Mouse (Mus musculus): ENCODE data around the gene Sox5.

Sox5 gene

DNA sequence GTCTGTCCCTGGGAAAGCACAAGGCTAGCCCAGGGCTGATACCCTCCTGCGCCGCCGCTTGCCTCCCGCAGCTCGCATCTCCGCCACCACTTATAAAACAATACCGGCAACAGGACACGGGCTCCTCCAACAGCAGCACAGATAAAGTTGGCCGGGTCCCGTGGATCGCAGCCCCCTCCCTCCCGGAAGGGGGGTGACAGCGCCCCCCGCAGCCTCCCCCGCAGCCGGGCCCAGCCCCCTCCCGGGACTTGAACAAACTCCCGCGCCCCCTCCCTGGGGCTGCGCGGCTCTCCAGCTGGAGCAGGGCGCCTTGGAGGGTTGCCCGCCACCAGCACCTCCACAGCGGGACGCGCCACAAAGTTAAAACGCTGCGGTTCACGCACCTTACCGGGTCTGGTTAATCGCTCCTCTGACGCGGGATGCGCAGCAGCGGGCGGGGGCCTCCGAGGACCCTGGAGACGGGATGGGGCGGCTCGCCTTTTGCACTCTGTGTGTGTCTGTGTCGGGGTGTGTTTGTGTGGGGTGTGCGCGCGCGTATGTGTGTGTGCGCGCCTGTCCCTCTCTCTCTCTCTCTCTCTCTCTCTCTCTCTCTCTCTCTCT is at the start of gene Sox5:
Gene Sox5 (minus strand): TSS at position 547 of the 600 bp plus-strand sequence.
- peak; percentile 43 for DNase-seq (ENCODE audit: low read depth, low spot score)

DNA sequence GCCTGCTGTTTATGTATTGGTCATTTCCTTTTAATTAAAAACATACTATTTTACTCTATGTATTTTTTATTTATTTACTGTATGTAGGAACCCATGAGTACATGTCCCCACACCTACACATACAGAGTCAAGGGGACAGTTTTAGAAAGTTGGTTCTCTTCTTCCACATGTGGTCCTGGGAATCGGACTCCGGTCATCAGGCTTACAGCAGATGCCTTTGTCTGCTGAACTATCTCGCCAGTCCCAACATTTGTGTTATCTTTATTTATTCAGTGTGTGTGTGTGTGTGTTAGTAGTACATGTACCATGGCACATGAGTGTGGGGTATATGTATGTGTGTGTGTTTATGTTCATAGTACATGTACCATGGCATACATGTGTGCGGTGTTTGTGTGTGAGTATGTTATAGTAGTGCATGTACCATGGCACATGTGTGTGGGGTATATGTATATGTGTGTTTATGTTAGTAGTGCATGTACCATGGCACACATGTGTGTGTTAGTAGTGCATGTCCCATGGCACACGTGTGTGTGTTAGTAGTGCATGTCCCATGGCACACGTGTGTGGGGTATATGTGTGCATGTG is 43.3 kb upstream of the Sox5 start:
- DNase-seq (ENCODE audit: low read depth, low spot score), result no peak

DNA sequence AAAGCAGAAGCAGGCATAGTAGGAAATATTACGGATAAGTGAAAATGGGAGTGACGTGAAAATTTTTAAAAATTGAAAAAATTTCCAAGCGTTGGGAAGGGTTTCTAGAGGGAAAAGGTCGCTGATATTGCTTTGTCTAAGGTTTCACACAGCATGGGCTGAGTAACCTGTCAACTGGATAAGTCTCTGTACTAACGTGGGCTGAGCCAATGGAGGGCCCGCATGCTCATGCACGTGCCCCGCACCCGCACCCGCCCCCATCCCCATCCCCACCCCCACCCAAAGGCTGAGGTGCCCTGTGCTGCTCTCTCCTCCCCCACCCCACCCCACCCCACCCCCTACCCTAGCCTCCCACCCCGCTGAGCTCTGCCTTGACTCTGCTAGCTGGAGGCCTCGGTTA is 42.4 kb upstream of the Sox5 start:
- DNase-seq (ENCODE audit: low read depth, low spot score), result no peak

DNA sequence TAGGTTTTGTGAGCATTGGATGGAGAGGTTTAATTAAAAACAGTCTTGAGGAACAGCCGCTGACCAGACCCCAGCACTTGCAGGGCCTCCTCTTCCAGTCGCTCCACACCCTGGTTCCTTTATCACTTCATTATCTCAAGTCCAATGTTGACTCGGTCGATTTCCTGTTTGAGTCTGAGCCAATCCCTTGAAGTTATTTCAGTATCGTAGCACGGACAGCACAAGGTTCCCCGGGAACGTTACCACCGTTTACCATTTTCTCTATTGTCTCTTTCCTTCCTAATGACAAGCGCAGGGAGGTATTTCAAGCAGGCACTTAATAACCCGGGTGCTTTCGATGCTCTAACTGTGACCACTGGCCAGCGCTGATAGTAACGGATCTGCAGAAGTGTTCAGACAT is 40.8 kb upstream of the Sox5 start:
- DNase-seq (ENCODE audit: low read depth, low spot score), result no peak

DNA sequence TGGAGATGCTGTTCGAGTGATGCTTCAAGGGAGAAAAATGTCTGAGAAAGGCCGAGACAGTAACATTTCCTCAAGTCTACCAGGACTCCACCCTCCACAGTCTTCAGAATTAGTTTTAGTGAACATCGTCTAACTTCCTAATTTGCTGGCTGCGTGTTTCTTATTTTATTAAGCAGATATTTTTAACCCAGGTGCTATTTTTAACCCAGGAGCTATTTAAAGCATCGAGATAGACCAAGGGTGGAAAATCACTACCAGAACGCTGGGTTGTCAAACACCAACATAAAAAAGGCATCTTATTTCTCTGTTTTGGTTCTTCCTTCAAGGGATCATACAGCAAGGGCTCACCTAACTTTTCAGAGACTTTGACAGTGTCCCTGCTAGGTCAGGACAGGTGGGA is 39.2 kb upstream of the Sox5 start:
- DNase-seq (ENCODE audit: low read depth, low spot score), result no peak

DNA sequence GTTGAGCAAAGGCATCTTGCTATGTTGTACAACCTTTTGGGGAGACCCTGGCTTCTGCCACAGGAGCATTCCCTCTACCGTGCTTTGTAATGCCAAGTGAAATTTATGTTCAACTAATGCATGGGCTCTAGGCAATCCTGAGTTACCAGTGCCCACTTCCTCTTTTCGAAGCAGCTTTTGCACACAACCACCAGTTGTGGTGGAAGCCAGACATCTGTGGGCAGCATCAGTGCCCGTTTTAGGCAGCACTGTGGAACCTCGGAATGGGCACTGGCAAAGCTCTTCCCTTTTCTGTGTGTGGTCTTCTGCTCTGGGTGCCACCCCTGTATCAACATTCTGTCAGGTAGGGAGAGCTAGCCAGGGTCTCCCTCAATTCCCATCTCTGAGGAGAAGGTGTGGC is 36.2 kb upstream of the Sox5 start:
- DNase-seq (ENCODE audit: low read depth, low spot score), result peak; percentile 27

DNA sequence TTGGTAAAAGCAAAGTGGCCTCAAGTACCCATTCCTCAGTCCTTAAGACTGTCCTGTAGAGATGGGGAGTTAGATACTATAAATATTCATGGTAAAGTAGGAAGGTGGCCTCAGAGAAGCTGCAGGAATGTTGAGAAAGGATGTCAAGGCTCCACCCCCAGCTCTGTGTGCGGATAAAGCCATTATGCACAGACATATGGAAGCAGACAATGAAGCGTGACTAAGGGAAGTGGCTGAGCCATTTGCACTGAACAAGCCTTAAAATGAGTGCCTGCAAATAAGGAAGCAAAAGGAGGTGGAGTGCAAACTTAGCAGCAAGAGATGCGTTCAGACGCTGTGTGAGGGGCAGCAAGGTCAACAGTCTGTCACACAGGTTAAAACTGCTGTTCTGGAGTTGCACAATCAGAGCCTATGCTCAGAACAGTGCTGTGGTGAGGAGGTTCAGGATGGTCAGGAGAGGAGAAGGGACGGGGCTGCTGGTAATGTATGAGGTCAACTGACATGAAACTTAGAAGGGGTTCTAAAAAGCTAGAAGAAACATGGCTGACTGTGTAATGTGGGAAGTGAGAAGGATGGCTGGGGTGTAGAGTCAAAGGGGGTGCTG is 35.7 kb upstream of the Sox5 start:
- peak; percentile 48 for DNase-seq (ENCODE audit: low read depth, low spot score)

DNA sequence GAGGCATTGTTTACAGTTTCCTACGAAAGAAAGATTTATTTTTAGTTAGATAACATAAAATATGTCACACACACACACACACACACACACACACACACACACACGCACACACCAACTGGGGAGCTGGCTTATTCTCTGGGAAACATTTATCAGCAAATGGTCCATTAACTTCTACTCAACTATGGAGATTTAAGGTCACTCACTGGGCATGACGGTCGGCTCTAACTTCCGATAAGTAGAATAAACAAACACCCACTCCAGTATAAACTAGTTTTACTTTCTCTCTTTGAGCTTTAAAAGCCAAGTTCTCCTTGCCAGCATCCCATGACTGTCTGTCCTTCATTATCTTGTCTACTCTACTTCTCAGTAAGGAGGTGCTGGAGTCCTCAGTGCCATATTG is 33.8 kb upstream of the Sox5 start:
- no peak for DNase-seq (ENCODE audit: low read depth, low spot score)

DNA sequence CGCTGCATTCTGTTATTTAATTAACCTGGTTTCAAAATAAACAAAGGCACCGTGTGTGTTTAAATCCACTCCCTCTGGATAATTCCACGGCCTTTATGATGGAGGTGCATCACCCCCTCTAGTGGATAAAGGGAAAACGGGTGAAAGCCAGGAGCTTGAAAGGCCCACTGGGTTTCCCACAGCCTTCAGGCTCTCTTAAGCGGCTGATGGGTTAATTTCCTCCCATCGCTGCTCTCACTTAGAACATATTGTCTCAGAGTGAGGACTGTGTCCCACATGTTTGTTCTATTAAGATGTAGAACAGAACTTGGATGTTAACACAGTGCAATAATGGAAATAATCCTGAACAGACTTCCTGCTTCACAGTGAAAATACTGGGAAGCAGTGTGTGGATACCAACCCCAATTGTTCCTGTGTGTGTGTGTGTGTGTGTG is 33.2 kb upstream of the Sox5 start:
- peak; percentile 77 for DNase-seq (ENCODE audit: low read depth, low spot score)

DNA sequence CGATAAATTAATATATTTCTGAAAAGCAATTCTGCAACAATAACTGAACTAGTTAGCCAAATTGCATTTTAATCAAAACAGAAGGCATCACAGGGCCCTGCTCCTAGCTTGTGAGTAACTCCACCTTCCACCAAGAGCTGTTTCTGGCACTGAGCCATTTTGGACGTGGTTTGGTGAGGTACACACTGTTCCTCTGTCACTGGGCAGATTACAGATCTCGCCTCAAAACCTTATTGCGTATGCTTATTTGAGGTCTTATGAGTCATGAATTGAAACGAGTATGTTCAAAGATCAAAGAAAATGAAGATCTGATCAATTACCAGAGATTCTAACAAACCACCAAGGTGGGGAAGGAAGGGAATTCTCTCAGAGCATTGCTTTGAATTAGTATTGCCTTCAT is 22.5 kb upstream of the Sox5 start:
- DNase-seq (ENCODE audit: low read depth, low spot score), result no peak

DNA sequence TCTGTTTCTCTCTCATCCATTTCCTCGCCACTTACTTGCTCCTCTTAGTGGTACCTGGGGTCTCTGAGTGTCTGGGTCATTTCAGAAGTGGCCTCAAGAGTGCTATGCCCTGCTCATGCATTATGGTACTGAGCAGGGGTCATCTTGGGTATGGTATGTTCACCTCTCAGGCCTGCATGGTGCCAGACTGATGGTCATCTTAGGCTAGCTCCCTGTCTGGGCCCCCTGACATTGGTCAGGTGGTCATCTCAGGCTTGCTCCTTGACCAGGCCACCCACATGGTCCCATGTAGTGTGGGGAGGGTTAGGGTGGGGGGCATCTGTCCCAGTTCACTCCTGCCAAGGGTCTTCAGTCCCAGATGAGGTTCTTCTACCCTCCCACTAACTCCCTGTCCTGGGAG is 21.3 kb upstream of the Sox5 start:
- no peak for DNase-seq (ENCODE audit: low read depth, low spot score)

DNA sequence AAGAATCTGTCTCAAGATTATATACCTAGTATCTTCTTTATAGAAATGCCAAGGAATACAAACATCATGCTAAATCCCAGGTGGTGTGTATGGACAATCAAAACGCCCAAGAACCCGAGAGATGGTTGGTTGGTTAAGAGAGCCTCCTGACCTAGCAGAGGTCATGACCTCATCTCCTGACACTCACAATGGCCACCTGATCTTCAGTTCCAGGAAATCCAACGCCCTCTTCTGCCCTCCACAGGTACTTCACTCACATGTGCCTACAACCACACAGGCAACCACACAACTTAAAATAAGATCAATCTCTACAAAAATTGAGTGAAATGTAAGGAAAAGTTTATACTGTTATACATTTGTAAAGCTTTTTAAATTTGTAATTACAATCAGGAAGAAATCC is 12.6 kb upstream of the Sox5 start:
- no peak for DNase-seq (ENCODE audit: low read depth, low spot score)

DNA sequence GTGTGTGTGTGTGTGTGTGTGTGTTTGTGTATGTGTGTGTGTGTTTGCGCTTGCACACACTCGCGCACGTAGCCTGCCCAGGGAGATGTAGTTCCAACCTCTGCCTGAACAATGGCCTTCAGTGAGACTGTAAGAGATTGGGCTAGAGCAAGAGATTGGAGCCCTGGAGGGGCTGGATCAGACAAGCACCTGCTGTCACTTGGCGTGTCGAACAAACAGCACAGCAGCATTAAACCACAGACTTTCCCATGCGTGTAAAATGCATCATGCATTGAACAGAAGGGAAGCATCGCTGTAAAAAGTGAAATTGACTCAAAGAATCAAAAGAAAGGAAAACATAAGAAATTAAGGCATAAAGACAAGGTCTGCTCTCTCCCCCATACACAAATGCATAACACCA is 11.1 kb upstream of the Sox5 start:
- no peak for DNase-seq (ENCODE audit: low read depth, low spot score)

DNA sequence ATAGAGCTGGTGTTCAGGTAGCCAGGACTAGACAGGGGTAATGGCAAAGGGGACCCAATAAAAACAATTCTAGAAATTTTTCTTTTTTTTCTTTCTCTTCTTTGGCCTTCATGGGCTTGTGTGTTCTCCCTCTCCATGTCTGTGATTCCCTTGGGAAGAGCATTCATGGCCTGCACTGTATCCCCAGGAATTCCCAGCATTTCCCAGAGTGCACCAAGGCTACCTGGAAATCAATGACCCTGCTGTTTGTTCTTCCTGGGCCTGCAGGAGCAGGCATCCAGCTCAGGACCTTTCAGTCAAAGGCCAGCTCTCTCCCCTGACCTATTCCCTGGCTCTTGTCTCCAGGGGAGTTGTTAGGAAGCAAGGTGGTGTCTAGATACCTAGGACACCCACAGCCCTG is 1.5 kb upstream of the Sox5 start:
- no peak for DNase-seq (ENCODE audit: low read depth, low spot score)

DNA sequence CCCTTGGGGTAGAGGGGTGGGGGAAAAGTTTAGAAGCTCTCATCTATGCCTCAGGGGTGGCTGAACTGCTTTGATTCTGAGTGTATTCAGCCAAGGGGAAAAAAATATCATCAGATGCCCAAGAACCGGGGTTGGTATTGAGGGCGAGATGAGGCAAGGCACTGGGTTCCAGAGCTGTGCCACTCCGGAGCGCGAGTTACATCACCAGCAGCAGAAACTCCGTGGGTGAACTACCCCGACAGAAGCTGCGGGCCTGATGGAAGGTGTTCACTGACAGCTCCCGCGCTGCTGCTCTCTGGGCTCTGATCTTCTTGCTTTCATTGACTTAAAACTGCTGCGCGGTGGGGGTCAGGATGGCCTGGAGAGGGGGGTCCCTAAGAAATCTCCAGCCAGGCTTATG is 1.1 kb upstream of the Sox5 start:
- peak; percentile 61 for DNase-seq (ENCODE audit: low read depth, low spot score)

DNA sequence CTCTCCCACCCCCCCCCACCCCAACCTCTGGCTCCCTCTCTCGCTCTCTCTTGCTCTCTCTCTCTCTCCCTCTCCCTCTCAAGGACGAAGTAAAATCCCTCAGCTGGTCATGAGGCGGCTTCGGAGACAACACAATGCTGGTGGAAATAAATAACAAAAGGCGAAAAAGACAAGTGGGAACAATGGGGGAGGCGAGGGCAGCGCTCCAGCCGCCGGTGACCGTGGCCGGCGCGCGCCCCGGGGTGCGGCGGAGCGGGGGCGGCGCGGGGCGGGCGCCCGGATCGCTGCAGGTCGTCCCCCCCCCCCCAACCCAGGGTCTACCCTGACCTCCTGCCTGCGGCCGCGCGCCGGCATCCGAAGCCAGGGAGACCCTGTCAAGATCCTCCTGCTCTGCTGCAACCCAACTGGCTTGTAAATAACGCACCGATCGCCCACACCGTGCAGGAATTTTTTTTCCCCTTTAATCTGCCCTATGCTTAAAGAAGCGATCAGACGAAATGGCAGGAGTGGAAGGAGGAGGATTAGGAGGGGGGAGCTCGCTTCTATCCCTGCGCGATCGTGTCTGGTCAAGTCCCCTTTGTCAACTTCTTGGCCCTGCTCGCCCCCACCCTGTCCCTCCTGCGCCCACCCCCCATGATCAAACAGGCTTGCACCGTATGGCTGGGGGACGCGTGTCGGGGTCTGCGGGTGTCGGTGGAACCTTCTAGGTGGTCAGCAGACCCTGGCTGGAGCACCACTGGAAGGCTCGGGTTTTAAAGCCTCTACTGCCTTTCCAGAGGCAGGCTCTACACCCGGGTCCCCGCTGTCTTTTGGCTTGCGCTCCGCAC is 467 bp upstream of the Sox5 start:
- peak; percentile 17 for DNase-seq (ENCODE audit: low read depth, low spot score)

DNA sequence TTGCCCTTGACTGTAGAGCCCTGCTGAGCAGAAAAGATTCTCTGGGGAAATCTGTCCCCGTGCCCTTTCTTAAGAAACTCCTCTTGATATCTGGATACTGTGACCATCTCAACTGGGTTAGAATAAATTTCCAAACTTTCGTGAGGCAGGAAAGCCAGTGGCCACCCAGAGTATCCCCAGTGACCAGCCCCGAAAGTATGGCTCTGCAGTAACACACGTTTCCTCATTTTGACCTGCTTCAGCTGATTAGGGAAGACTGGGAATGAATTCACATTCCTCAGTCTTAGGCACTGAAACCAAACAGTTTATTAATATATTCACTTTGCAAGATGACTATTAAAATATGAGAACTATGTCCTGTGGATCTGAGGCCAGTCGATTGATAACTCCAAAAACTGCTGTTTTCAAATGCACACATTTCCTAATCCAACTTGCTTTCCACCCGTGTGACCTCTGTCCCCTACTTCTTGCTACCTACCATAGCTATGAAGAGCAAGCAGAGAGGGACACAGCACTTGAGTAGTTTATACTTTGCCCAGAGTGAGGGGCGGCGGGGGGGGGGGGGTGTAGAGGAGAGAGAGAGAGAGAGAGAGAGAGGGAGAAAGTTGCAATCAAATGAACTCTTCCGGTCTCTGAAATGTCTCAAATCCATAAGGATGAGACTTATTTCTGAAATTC is 1.0 kb downstream of the Sox5 start:
- DNase-seq (ENCODE audit: low read depth, low spot score), result no peak

DNA sequence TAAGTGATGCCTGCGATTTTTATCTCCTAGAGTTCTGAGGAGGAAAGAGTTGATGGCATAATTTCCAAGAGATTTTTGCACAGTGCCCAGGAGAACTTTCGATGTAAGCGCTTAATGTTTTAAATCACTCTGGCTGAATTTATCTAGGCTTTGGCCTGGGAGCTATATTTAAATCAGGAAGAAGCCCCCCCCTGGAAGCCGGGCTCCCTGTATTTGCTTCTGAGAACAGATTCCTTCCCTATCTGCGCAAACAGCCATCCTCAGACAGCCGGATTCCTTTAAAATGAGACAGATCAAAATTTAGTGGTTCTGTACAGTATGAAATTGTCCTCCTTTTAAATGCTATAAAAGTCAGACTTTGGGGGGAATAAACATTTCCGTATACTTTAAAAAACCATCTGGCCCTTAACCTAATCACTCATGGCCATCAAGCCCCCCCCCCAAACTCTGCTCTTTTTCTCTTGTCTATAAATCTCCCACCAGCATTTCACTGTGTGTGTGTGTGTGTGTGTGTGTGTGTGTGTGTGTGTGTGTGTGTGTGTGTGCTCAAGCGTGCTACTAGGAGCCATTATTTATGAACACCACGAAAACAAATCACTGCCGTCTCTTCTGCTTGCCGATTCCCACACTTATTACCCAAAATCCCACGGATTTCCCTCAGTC is 1.7 kb downstream of the Sox5 start:
- no peak for DNase-seq (ENCODE audit: low read depth, low spot score)

DNA sequence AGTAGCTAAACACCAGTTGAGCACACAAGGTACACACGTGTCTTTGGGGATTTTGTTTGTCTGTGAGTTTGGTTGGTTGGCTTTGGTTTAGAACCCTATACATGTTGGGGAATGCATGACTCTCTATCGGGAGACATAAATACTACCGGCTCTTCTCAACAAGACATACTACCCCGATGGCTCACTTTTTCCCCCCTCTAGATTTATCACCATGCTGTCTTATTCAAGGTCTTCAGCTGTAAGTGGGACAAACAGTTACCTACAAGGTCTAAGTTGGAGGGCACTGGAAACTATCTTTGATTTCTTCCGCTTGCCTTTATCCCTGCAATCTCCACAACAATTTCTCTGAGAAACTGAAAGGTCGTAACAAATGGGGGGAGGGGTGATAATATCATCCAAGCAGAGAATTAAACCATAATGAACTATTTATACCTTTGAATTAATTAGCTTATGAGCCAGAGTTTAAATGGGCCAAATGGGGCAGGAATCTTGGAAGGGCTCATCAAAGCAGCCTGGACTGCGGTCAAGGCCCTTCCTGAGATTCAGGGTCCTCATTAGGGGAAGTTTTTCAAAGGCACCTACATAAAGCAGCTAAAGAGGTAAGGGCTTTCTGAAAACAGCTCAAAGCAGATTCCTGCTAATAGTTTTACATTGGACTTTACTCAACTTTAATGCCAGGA is 4.3 kb downstream of the Sox5 start:
- DNase-seq (ENCODE audit: low read depth, low spot score), result no peak

DNA sequence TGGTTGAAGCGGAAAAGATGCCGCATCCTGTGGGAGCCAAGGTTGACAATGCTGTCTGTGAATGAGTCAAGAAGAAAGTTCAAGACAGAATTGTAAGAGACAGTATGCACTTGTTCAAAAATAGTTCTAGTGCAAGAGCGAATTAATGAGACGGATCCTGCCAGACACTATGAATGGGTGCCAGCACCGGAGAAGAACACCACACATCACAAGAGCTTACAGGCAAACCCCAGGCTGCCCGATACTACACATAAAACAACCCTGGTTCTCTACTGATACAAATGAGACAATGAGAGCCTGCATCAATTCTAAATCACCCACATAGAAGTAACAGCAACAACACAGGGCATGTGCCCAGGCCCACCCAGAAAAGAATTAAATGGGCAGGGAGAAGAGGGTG is 8.0 kb downstream of the Sox5 start:
- peak; percentile 50 for DNase-seq (ENCODE audit: low read depth, low spot score)

DNA sequence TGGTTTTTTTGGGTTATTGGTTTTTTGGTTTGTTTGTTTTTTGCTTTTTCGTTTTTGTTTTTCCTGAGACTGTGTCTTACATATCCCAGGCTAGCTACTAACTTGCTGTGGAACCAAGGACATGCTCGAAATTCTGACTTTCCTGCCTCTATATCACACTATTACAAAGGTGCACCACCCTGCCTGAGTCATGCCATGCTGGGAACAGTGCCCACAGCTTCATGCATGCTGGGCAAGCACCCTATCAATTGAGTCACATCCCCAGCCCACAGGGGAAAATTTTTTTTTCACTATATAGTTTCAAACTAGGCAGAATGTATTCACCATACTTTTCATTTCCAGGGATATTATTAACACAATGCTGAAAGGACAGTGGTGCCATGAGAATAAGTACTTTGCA is 8.8 kb downstream of the Sox5 start:
- peak; percentile 46 for DNase-seq (ENCODE audit: low read depth, low spot score)

Data from brain, adult 2 months (tissue).